Mouse (Mus musculus) frontal cortex, adult 2 months (tissue): Measurements from ENCODE around the gene Krtap10-10. TPM values are rescaled to one million over a fixed set of nuclear protein-coding genes. Genes with fewer than 3 reads are reported as not detected.
"Not testable (repeated sequence)": the region's sequence is repeated elsewhere in the genome, so short reads cannot be mapped to it uniquely, and the experiment has no call there.

Experiments
- DNase-seq, 2 experiments: peaks; one replicate each; pipeline ENCODE4 v3.0.0; 2022; ENCODE audit warnings: low spot score in 1 of 2; ENCODE audit errors: extremely low spot score in 1 of 2
- polyA plus RNA-seq: library from polyadenylated mRNA; depleted of rRNA; stranded (reverse); fragments of >200 nt; gene quantifications from 2 replicates; pipeline ENCODE4 v1.2.3, GENCODE M21; 2012; rRNA removed

Krtap10-10 gene
- polyA plus RNA-seq = not detected in 2 replicates

DNA sequence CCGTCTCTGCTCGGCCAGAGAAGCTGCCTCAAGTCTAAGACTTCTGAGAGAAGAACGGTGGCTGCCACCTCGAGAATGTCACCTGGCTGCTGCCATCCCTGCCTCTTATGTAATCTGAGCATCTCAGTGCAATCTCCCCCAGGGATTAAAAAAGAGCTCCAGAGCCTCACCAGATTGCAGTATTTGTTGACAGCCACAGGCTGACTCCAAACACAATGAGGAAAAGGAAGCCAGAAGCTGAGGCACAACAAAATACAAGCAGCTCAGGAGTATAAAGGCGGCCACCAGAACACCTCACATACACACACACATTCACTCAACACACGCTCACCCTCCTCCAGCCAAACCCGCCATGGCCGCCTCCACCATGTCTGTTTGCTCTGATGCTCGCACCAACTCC is at the start of gene Krtap10-10:
Gene Krtap10-10 (plus strand): TSS at position 301 of the 400 bp plus-strand sequence.
- peak in 1 of 2 experiments; percentile 18 for DNase-seq

DNA sequence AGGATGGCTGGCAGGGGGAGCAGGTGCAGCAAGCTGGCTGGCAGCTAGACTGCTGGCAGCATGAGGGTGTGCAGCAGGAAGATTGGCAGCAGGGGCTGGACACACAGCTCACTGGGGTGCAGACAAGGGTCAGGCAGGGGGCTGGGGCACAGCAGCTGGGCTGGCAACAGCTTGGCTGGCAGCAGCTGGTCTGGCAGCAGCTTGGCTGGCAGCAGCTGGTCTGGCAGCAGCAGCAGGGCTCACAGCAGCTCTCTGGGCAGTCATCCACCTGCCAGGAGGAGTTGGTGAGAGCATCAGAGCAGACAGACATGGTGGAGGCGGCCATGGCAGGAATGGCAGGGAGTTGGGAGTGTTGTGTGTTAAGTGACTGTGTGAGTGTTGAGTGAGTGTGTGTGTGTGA is 47.9 kb upstream of the Krtap10-10 start, which contains the start of gene Gm7137:
Gene Gm7137 (minus strand): TSS at position 325 of the 400 bp plus-strand sequence.
- DNase-seq = not testable (repeated sequence)

DNA sequence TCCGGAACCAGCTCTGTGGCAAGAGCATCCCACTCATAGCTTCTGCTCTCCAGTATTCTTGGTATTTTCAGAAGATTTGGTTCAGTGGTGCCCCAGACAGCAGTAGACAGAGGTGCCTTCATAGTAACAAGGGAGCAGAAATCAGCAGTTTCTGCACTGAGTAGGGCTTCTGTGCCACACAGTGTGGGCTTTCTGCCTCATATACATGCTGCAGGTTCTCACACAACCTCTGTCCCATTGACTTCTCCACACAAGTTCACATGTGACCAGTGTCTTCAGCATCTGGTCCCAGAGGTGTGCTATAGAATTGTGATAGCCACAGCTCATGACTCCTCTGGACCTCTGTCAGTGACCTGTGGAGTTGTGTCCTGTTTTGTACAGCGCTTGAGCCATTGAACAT is 47.1 kb upstream of the Krtap10-10 start:
- no peak for DNase-seq

DNA sequence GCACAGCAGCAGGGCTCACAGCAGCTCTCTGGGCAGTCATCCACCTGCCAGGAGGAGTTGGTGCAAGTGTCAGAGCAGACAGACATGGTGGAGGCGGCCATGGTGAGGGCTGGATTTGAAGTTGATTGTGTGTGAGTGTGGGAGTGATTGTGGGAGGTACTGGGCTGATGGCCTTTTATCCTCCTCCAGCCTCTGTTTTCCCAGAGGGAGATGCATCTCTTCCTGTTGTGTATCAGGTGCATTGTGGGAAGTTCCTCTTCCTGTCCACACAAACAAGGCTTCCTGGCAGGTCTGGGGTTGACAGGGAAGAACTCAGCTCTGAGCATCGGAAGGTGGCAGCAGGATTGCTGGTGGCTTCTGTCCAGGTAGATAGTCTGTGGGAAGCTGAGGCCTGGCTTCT is 40.8 kb upstream of the Krtap10-10 start, which contains the start of gene Gm9639:
Gene Gm9639 (minus strand): TSS at position 101 of the 400 bp plus-strand sequence.
- no peak for DNase-seq

DNA sequence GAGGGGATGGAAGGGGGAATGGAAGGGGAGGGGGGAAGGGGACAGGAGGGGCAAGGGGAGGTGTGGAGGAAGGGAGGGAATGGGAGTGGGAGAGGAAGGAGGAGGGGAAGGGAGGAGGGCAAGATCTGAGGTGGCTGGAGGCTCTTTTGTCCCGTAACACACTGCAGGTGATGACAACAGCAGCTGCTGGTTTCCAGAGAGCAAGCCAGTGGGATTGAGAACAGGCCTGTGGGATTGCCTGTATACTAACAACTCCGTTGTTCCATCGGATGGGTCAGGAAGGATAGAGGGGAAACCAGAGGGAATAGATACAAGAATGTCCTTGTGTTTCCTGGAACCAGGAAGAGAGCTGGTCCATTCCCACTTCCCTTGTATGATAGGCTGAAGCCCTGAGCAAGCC is 38.1 kb upstream of the Krtap10-10 start:
- no peak for DNase-seq

DNA sequence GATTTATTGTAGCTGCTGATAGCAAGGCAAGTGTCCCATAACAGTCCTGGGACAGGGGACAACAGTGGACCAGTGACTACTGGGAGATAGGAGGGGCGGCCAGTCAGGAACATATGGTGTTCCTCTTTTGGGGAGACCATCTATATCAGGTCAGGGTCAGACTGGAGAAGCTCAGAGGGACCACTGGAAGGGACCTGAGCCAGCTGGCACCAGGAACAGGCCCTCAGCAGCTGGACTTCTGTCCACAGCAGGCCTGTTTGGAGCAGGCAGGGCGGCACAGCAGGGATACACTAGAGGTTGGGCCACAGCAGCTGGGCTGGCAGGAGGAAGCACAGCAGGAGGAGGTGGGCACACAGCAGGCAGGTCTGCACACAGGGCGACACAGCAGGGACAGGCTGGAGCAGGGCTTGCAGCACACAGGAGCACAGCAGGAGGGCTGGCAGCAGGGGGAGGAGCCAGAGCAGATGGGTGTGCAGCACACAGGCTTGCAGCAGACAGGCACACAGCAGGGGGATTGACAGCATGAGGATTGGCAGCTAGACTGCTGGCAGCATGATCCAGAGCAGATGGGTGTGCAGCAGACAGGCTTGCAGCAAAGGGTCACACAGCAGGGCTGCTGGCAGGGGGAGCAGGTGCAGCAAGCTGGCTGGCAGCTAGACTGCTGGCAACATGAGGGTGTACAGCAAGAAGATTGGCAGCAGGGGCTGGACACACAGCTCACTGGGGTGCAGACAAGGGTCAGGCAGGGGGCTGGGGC is 37.4 kb upstream of the Krtap10-10 start:
- not testable (repeated sequence) for DNase-seq

DNA sequence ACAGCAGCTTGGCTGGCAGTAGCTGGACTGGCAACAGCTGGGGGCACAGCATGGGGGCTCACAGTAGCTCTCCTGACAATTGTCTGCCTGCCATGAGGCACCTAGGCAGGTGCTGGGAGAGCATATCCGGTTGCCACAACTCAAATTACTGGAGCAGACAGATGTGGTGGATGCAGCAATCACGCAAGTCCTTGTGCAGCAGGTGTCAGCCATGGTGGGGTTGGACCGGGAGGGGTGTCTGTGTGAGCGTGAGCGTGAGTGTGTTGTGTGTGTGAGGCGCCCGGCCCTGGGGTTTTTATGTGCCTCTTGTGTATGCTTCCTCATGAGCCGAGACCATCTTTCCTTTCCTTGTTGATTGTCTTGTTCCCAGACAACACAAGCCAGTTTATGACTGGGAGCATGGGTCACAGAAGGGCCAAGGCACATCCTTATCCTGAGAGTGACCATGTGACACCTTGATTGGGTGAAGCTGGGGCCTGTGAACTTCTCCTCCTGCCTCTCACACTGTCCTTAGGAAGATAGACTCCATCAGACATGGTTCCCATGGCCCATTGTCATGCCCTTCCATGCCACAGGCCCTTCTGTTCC is 36.7 kb upstream of the Krtap10-10 start, which contains the start of gene Gm19668:
Gene Gm19668 (minus strand): TSS at position 213 of the 588 bp plus-strand sequence.
- no peak for DNase-seq

DNA sequence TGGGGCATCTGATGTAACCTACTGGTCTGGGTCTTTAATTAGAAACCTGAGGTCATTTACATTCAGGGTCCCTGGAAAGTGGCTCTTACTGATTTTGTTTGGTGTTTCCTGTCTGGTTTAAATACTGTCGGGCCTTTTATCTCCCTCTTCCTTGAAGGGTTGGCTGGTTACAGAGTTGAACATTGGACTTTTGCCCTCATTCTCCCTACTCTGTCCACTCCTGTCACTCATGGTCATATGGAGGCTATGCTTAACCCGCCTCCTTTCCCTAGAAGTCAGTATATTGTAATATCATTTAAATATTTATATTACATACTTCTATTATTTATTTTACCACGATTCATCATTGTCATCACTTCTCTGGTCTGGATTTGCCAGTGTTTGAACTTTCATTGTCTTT is 31.7 kb upstream of the Krtap10-10 start:
- DNase-seq = no peak

DNA sequence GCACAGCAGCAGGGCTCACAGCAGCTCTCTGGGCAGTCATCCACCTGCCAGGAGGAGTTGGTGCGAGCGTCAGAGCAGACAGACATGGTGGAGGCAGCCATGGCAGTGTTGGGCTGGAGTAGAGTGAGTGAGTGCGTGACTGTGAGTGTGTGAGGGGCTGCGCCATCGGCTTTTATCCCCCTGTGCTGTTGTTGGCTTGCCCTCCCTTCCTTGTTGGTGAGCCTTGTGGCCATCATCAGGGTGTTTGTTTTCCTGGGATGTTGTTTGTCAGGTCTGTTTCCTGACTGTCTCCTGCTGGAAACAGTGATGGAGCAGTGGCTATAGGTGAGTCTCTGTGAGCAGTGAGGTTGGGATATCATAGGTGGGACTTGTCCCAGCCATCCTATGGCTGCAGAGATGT is 24.0 kb upstream of the Krtap10-10 start, which contains the start of gene Gm9507:
Gene Gm9507 (minus strand): TSS at position 101 of the 400 bp plus-strand sequence.
- DNase-seq = no peak

DNA sequence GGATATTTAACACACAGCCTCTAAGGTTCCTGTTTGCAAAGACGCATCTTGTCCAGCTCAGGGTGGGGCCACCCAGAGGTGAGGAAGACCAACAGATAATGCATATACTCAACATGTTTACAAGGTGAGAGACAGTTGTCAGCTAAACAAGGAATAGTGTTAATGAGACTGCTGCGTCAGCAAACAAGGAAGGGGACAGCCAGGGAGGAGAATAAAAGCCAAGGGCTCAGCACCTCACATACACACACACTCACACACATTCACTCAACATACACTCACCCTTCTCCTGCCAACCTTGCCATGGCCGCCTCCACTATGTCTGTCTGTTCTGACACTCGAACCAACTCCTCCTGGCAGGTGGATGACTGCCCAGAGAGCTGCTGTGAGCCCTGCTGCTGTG is 21.4 kb upstream of the Krtap10-10 start, which contains the start of gene Gm2696:
Gene Gm2696 (plus strand): TSS at position 301 of the 400 bp plus-strand sequence.
- DNase-seq = no peak

DNA sequence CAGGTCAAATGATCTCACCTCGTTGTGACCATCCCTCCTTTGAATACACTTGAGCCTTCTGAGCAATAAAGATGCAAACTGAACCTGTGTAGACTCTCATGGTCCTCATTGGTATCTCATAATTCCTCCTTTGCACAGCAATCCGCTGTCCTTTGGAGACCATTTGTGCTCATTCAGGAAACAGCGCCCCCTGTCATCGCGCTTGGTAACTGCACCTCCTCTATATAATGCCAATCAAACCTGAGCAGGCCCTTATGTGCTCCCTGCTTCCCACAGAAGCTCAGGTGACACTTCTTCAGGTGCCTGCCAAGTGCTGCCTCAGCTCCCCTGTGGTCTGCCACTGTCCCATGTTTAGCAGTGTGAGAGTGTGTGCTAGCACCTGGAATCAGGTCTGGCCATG is 20.2 kb upstream of the Krtap10-10 start:
- DNase-seq = peak in 1 of 2 experiments; percentile 28

DNA sequence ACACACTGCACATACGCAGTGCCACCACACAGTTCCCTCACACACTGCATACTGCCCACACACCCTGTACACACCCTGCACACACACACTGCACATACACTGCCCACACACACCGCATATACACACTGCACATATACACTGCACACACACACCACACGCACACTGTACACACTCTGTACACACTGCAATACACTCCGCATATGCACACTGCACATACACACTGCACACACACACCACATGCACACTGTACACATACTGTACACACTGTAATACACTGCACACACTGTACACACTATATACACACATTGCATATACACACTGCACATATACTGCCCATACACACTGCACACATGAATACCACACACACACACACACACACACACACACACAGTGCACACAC is 17.2 kb upstream of the Krtap10-10 start:
- no peak for DNase-seq

DNA sequence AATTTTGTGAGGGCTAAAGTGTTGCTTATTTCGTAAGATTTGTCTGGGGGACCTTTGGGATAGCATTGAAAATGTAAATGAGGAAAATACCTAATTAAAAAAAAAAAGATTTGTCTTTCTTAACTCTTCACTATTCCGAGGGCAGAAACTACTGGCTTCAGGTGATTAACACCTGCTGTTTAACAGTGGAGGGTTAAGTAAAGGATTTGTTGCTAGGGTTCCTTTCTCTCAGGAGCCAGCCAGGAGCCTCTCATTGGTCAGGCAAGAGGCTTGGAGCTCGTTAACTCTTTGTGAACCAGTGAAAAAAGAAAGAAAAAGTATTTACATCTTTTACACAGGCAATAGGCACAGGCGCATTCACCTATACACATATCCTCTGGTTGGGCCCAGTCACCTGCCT is 16.5 kb upstream of the Krtap10-10 start:
- no peak for DNase-seq

DNA sequence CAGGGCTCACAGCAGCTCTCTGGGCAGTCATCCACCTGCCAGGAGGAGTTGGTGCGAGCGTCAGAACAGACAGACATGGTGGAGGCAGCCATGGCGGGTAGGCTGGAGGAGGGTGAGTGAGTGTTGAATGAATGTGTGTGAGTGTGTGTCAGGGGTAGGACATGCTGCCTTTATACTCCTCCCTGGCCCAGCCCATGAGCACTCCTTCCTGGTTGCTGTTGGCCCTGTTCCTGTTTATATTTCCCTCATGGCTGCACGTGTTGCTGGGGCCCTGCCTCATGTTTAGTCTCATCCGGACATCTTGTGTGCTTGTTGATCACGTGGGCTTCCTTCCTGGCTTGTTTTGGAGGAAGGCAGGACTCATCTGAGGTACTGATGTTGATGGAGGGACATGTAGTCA is 8.8 kb upstream of the Krtap10-10 start, which contains the start of gene Krtap10-4:
Gene Krtap10-4 (minus strand): TSS at position 145 of the 400 bp plus-strand sequence.
- DNase-seq = no peak

DNA sequence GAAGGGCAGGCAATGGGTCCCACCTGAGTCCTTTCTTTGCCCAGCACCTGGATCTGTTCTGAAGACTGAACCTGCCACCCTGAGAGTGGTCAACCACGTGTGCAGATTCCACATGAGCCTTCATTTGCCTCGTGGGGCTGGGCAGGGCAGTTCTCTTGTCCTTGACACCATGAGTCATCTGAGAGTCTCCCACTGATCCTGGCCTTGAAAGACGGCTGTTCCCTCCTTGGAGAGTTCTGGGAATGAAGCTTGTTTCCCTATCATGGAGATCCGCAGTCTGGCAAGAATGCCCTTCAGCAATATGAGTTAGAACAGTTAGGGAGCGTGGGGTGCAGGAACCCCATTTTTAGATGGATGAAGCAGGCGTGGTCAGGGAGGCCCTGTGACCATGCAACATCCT is 3.3 kb downstream of the Krtap10-10 start:
- no peak for DNase-seq

DNA sequence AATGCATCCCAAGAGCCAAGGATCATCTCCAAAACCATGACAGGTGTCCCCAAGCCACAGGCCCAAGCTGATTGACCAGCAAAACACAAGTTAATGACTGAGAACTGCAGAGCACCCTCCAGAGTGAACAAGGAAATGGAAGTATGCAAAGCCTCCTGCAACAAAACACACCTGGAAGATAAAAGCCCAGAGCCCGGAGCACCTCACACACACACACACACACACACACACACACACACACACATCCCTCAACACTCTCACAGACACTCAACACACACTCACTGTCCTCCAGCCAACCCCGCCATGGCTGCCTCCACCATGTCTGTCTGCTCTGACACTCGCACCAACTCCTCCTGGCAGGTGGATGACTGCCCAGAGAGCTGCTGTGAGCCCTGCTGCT is 10.8 kb downstream of the Krtap10-10 start, which contains the start of gene Gm36176:
Gene Gm36176 (plus strand): TSS at position 301 of the 400 bp plus-strand sequence.
- DNase-seq = no peak

DNA sequence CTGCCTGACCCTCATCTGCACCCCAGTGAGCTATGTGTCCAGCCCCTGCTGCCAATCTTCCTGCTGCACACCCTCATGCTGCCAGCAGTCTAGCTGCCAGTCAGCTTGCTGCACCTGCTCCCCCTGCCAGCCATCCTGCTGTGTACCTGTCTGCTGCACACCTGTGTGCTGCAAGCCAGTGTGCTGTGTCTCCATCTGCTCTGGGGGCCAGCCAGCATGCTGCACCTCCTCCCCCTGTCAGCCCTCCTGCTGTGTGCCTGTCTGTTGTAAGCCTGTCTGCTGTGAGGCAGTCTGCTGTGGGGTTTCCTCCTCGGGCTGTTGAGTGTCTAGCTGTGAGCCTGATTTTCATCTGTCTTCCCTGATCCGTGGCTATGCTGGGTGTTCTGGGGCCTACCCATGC is 11.2 kb downstream of the Krtap10-10 start:
- no peak for DNase-seq

DNA sequence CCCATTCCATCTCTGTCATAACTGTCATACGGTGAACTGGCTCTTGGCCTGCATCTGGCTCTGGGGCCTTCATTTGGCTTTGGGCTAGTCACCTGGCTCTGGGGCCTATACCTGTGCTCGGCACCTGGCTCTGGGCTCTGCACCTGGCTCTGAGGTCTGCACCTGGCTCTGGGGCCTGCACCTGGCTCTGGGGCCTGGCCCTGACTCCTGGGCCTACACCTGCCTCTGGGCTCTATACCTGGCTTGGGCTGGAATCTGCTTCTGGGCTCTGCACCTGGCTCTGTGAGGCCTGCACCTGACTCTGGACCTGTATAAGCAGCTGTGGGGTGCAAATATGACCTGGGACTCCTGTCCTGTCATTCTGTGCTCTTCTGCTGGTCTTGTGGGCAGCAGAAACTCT is 11.8 kb downstream of the Krtap10-10 start:
- no peak for DNase-seq

DNA sequence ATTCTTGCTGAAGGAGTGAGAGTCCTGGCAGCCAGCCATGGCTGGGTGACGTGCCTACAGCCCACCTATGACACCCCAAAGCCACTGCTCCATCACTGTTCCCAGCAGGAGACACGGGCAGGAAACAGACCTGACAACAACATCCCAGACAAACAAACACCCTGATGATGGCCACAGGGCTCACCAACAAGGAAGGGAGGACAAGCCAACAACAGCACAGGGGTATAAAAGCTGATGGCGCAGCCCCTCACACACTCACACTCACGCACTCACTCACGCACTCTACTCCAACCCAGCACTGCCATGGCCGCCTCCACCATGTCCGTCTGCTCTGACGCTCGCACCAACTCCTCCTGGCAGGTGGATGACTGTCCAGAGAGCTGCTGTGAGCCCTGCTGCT is 16.8 kb downstream of the Krtap10-10 start, which contains the start of gene Gm10318:
Gene Gm10318 (plus strand): TSS at position 301 of the 400 bp plus-strand sequence.
- DNase-seq = no peak

DNA sequence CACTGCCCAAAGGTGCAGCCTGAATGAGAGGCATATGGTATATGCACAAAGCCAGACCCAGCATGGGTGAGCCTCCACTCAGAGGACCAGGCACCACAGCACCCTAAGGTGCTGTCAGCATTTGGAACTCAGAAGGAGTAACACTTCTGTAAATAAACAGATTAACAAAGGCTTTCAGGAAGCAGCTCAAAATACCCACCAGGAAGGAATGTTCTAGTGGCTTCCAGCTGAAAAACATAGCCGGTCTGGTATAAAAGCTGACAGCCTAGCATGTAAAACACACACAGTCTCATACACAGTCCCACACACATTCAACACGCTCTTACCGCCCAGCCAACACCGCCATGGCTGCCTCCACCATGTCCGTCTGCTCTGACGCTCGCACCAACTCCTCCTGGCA is 25.9 kb downstream of the Krtap10-10 start, which contains the start of gene Gm3285:
Gene Gm3285 (plus strand): TSS at position 301 of the 400 bp plus-strand sequence.
- no peak for DNase-seq

DNA sequence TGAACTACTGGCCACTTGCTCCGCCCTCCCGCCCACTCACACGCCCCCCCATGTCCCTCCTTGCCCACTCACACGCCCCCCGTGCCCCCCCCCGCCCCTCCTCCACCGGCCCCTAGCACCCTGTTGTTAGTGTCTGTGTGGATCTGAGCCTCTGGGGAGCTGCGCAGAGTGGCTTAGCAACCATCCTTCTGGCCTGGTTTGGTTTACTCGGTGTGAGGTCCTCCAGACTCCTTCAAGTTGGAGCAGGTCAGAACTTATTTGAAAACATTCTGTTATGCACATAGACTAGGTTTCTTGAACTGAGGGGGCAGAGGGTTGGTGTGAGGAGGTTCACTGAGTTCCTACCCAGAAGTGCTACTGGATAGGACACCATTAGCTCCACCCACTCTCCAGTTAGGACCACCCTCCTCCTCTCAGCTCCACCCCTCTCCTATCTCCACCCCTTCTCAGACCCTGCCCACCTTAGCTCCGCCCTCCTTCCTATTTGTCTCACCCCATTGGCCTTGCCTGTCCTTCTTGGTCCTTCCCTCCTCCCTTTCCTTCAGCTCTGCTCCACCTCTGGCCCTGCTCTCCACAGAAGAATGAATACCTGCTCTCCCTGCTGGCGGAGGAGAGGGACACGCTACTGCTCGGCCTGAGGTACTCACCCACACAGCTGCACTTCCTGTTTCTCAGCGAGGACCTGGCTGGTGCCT is 28.5 kb downstream of the Krtap10-10 start:
- no peak for DNase-seq
